Mouse (Mus musculus) lung, postnatal 36 days (tissue): ENCODE data around the gene Erbb3.
A peak's percentile ranks its signal among the peaks of the same experiment; 100 is the strongest.

Source experiments
- DNase-seq: peaks from one replicate; pipeline ENCODE4 v3.0.0; 2022; ENCODE audit warnings: mixed read lengths

The Erbb3 gene

DNA sequence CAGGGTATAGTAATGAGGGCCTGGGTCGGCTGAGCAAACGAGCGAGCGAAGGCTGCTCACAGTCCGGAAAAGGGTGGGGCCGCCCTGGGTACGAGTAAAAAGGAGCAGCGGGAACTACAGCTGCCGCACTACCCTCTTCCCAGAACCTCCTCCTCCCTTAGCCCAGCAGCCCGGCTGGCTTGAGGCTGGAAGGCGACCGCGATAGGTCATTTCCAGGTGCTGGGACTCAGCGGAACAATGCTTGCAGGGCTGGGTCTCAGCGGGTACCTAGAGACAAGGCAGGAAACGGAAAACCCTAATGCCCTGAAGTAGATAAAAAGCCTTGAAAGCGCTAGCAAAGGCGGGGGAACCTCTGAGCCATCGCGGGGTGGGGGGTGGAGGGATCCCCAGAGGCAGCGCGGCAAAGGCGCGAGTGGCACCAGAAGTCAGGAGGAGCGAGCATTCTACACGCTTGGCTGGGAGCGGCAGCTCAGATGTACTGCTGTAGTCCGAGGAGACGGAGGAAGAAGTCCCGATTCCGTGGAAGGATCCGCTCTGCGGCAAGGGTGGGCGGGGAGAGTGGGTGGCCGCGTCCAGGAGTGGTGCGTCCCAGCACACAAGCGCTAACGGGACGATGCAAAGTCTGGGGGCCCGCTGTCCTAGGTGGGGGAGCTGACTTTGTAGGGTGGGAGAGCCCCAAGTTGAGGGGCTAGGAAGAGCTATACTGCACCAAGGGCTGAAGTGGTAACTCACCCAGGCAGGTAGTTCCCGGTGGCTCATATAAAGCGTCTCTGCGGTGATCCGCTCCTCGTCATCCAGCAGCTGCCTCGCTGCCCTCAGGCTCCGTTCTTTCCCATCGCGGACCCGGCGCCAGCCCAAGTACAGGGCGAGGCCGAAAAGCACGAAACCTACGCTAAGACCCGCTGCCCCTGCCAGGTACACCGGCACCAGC is 64.5 kb downstream of the Erbb3 start:
- DNase-seq: peak; percentile 65

DNA sequence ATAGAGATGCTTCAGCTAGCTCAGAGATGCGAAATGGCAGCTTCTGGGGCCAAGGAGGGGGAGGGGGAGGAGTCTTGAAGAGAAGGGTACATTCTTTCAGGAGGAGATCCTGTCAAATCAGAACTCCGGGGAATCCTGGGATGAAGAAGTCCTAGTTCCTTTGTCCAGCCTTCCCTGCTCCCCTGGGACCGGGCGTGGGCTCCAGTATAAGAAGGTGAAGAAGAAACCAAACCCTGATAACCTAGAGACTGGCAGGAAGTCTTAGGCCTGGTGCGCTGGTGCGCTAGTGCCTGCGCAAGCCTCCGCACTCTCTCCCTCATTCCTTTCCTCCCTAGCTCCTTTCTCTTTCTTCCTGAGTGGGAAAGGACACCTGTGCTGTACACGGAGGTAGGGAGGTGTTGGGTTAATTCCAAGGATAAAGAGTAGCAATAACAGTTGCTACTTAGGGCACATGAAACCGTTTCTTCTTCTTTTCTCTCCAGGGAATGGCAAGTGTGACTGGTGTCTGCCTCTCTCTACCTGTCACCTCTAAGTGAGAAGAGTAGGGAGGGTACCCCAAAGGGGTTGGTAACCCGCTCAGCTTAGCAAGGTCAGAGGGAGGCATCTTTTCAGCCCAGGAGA is 65.2 kb downstream of the Erbb3 start:
- peak; percentile 21 for DNase-seq

GRCm38 (mm10) chr10:128522351-128522750 is 67.1 kb downstream of the Erbb3 start:
- no peak for DNase-seq

DNA sequence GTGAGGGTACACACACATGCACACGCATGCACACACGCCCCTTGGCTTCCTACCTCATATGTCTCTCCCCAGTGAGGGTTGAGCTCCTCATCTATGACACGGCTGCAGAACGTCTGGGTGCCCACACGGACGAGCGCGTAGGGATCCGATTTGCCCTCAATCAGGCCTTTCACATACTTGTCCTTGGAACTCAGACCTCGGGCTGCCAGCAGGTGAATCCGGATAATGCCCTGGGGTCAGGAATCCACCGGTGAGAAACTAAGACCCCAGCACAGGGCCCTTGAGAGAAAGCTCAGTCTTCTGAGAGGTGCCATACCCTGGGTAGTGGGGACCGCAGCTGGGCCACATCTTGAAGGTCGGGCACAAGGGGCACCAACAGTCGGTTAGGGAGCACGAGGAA is 68.9 kb downstream of the Erbb3 start:
- DNase-seq: no peak

- DNase-seq: peak; percentile 80
These were observed 70.6 kb downstream of the Erbb3 start for GRCm38 (mm10) chr10:128518833-128519232.
